Mouse (Mus musculus) embryo, embryonic 10.5 days (tissue): Measurements from ENCODE around the gene Hs2st1.
A peak's percentile ranks its signal among the peaks of the same experiment; 100 is the strongest.

Source experiments
- DNase-seq: peaks from one replicate; pipeline ENCODE4 v3.0.0-alpha.2; 2015; ENCODE audit warnings: low spot score

The Hs2st1 gene

GRCm38 (mm10) chr3:144584789-144585553 lies 15.0 kb upstream of the Hs2st1 start:
- no peak for DNase-seq

- DNase-seq, result no peak
These were observed 13.8 kb upstream of the Hs2st1 start for GRCm38 (mm10) chr3:144583789-144584188.

GRCm38 (mm10) chr3:144582306-144582705 lies 12.3 kb upstream of the Hs2st1 start:
- no peak for DNase-seq

- no peak for DNase-seq
These were observed 11.9 kb upstream of the Hs2st1 start for GRCm38 (mm10) chr3:144581842-144582241.

GRCm38 (mm10) chr3:144580281-144580680 lies 10.3 kb upstream of the Hs2st1 start:
- DNase-seq, result no peak

GRCm38 (mm10) chr3:144579796-144580195 lies 9.8 kb upstream of the Hs2st1 start:
- DNase-seq, result no peak

GRCm38 (mm10) chr3:144578921-144579320 lies 8.9 kb upstream of the Hs2st1 start:
- DNase-seq, result no peak

- no peak for DNase-seq
These were observed 7.7 kb upstream of the Hs2st1 start for GRCm38 (mm10) chr3:144577366-144578340.

- no peak for DNase-seq
These were observed 4.3 kb upstream of the Hs2st1 start for GRCm38 (mm10) chr3:144574256-144574655.

- peak; percentile 73 for DNase-seq
These were observed 971 bp upstream of the Hs2st1 start for GRCm38 (mm10) chr3:144570816-144571487.

GRCm38 (mm10) chr3:144569401-144569971 lies 495 bp downstream of the Hs2st1 start:
- peak; percentile 56 for DNase-seq

- DNase-seq, result peak; percentile 65
These were observed 1.1 kb downstream of the Hs2st1 start for GRCm38 (mm10) chr3:144568861-144569361.

GRCm38 (mm10) chr3:144565212-144565611 lies 4.8 kb downstream of the Hs2st1 start:
- DNase-seq, result no peak

GRCm38 (mm10) chr3:144563916-144564315 lies 6.1 kb downstream of the Hs2st1 start:
- DNase-seq, result no peak

- no peak for DNase-seq
These were observed 8.3 kb downstream of the Hs2st1 start for GRCm38 (mm10) chr3:144561511-144562250.

- no peak for DNase-seq
These were observed 11.7 kb downstream of the Hs2st1 start for GRCm38 (mm10) chr3:144558274-144558673.

GRCm38 (mm10) chr3:144556625-144557324 lies 13.2 kb downstream of the Hs2st1 start:
- peak; percentile 59 for DNase-seq

- DNase-seq, result no peak
These were observed 14.8 kb downstream of the Hs2st1 start for GRCm38 (mm10) chr3:144555144-144555543.

GRCm38 (mm10) chr3:144554503-144554902 lies 15.5 kb downstream of the Hs2st1 start:
- no peak for DNase-seq

GRCm38 (mm10) chr3:144553942-144554341 lies 16.0 kb downstream of the Hs2st1 start:
- DNase-seq, result no peak
